Mouse (Mus musculus) ovary, adult 10 weeks (tissue): ENCODE data around the gene Zfp354b. TPM values are rescaled to one million over a fixed set of nuclear protein-coding genes. Genes with fewer than 3 reads are reported as not detected.

ENCODE experiments used
- polyA plus RNA-seq: library from polyadenylated mRNA; stranded (reverse); fragments of 350-450 nt; fragmentation: Illumina TruSeq; extraction: RNeasy Lipid Tissue Mini Kit (QIAGEN cat#74804); gene quantifications from one replicate; pipeline ENCODE4 v1.2.3, GENCODE M21; 2014

Zfp354b gene
- 8.4 TPM for polyA plus RNA-seq

GRCm38 (mm10) chr11:50931451-50931866, at the start of gene Zfp354b:
TSS of gene Zfp354b (minus strand) at chr11:50931633.

GRCm38 (mm10) chr11:50966230-50966629, 34.8 kb upstream of the Zfp354b start, which contains the start of gene Olfr1378:
TSS of gene Olfr1378 (plus strand) at chr11:50966530.

GRCm38 (mm10) chr11:50953665-50954064, 22.2 kb upstream of the Zfp354b start, which contains the start of gene Prop1:
TSS of gene Prop1 (minus strand) at chr11:50953765.

GRCm38 (mm10) chr11:50943506-50943905, 12.1 kb upstream of the Zfp354b start, which contains the start of gene 4933414I15Rik:
TSS of gene 4933414I15Rik (minus strand) at chr11:50943765.

GRCm38 (mm10) chr11:50915671-50916320, 15.6 kb downstream of the Zfp354b start, which contains the start of gene Zfp2:
TSS of gene Zfp2 (minus strand) at chr11:50916165.

GRCm38 (mm10) chr11:50887390-50888128, 43.9 kb downstream of the Zfp354b start, which contains the start of gene Zfp454:
TSS of gene Zfp454 (minus strand) at chr11:50887651.

Other genes starting within 250 kb of the Zfp354b start
- gene Zfp354c, start 103.9 kb downstream of the Zfp354b start, polyA plus RNA-seq, result 49.8 TPM
- gene Zfp879, start 90.1 kb downstream of the Zfp354b start, polyA plus RNA-seq, result 1.9 TPM
- gene Grm6, start 80.9 kb downstream of the Zfp354b start, polyA plus RNA-seq, result not detected
- gene Zfp454, start 44.0 kb downstream of the Zfp354b start, polyA plus RNA-seq, result 6.3 TPM
- gene Zfp2, start 15.5 kb downstream of the Zfp354b start, polyA plus RNA-seq, result 35.4 TPM
- not detected for gene 4933414I15Rik, start 12.1 kb upstream of the Zfp354b start, polyA plus RNA-seq
- not detected for gene Prop1, start 22.1 kb upstream of the Zfp354b start, polyA plus RNA-seq
- gene Olfr1378, start 34.9 kb upstream of the Zfp354b start, polyA plus RNA-seq, result not detected
- gene Olfr1377, start 50.3 kb upstream of the Zfp354b start, polyA plus RNA-seq, result not detected
- not detected for gene Olfr51, start 72.0 kb upstream of the Zfp354b start, polyA plus RNA-seq
- gene Olfr54, start 82.6 kb upstream of the Zfp354b start, polyA plus RNA-seq, result not detected
- not detected for gene Olfr1375, start 116.5 kb upstream of the Zfp354b start, polyA plus RNA-seq
- gene Zfp354a, start 127.6 kb upstream of the Zfp354b start, polyA plus RNA-seq, result 24.9 TPM